Mouse (Mus musculus) spleen, adult 18-20 months (tissue): ENCODE measurements around the gene Clec2i.
"Not testable (repeated sequence)": the region's sequence is repeated elsewhere in the genome, so short reads cannot be mapped to it uniquely, and the experiment has no call there.

Experiments used
- DNase-seq, 2 experiments: peaks; one replicate each; pipeline ENCODE4 v3.0.0; 2022; ENCODE audit warnings: mixed read lengths in 2 of 2

Clec2i gene

GRCm38 (mm10) chr6:128887091-128887790, at the start of gene Clec2i:
Gene Clec2i, plus strand, starts transcription at chr6:128887588.
- peak; percentile 58 to 68 for DNase-seq

- DNase-seq = peak; percentile 76 to 84
These were observed 48.8 kb upstream of the Clec2i start for GRCm38 (mm10) chr6:128838342-128839265.

DNA sequence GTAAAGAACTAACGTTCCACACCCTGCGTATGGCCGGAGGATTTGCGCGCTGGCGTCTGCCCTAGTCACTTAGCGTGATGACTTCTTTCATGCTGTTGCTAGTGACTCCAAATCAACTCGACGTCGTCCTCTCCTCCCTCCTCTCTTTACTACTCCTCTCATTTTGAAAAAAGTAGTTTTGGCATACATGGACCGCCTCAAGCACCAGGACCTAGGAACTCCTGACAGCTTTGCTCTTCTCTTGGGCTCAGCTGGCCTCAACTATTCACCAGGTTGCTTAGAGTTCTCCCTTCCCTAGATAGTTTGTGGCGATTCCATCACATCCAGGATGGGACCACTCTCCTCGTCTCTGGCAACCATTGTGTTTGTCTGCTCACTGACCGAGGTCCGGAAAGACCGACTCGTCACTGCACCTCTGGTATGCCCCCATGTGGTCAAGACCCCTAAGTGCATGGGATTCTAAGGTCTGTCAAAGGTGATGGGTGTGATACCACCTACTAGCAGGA, 48.1 kb upstream of the Clec2i start:
- DNase-seq = peak; percentile 82 to 91

DNA sequence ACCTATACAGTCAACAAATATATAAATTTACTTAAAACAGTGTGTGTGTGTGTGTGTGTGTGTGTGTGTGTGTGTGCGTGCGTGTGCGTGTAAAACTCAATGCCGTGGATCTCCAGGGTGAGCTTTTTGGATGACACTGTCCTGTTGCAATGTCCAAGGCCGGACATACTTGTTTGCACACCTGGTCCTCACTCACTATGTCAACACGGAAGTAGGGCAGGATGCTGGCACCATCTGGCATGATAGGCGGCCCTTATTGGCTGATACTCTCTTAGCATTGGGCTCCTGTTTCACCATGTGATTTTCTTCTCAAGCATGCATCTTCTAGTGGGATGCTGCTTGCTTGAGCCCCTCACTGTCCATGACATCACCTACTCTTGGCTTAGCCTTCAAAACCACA, 47.5 kb upstream of the Clec2i start:
- no peak for DNase-seq

DNA sequence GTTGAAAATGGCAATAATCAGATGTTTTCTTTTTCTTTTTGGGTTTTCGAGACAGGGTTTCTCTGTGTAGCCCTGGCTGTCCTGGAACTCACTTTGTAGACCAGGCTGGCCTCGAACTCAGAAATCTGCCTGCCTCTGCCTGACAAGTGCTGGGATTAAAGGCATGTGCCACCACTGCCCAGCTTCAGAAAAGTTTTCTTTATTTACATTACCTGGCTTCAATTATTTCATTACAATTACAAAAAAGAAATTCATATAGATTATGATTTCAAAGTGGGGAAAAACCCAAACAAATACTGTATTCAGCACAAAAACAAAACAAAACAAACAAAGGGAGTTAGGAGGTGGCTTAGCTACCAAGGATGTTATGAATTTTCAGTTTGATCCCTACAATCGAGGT, 46.7 kb upstream of the Clec2i start:
- not testable (repeated sequence) for DNase-seq

GRCm38 (mm10) chr6:128841327-128842089, 45.9 kb upstream of the Clec2i start:
- no peak for DNase-seq

DNA sequence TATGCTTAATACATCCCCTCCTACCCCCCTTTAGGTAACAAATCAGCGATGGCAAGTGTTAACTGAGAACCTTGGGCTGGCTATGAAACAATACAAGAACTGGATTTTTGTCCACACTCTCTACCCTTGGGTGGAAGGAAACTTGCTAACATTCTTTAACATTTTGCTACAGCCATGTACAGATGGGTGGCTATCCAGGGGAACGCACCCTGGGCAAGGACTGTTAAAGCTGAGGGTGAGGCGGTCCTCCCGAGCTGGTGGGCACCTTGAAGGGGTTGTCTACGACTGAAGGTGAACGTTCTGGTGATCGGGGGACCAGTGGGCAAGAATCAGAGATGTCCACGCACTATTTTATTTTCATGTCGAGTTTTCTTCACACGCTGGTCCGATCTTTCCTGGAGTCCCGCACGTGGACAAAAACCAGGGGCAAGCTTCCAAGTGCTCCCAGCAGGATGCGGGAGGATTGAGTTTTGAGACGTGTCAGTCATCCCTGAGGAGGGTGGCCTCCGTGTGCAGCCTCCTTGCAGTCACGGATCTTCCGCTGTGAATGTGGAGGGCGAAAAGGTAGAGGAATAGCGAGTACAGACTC, 44.9 kb upstream of the Clec2i start:
- peak in 1 of 2 experiments; percentile 35 for DNase-seq

DNA sequence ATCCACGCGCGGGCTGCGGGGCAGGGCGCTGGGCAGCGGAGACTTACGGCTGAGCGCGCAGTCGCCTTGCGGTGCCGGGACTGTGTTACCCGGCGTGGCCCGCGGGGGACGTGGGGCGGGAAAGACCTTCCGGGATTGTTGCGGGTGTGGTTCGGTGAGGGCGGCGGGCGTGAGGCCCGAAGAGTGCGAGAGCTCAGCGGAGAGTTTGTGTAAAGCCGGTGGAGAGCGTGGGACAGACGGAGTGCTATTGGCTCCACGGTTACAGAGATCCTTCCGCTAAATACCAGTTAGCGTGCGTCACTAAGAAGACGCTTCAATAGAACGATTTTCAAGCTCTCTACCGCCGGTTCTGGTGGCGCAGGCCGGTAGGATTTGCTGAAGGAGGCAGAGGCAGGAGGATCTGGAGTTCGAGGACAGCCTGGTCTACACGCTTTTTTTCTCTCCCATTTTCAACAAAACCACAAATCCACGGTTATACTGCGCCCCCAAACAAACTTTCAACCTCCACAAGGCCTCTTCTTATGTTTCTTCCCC, 44.4 kb upstream of the Clec2i start:
- DNase-seq = peak; percentile 80 to 83

- DNase-seq = peak; percentile 63 to 77
These were observed 43.9 kb upstream of the Clec2i start for GRCm38 (mm10) chr6:128843479-128843992.

GRCm38 (mm10) chr6:128844131-128844530, 43.3 kb upstream of the Clec2i start:
- DNase-seq = no peak

GRCm38 (mm10) chr6:128844586-128845080, 42.8 kb upstream of the Clec2i start:
- DNase-seq = no peak

GRCm38 (mm10) chr6:128845319-128845979, 41.9 kb upstream of the Clec2i start:
- peak; percentile 72 to 87 for DNase-seq

GRCm38 (mm10) chr6:128845998-128846542, 41.3 kb upstream of the Clec2i start:
- no peak for DNase-seq

- no peak for DNase-seq
These were observed 40.0 kb upstream of the Clec2i start for GRCm38 (mm10) chr6:128847401-128847800.

DNA sequence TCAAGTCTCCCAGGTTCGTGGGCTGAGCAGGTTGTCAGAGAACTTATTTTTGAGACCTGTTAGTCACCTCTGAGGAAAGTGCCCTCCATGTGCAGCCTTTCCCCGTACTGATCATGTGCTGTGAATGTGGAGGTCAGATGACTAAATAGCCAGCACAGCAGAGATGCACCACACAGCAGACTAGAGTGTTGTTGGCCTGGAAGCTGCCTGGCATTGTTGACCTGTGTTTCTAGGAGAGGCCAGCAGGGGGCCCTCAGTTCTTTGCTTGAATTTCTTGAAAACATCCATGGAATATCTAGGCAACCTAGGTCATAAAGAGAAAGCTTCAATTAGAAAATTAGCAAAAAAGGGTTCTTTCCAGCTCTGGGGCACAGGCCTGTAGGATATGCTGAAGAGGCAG, 37.5 kb upstream of the Clec2i start:
- DNase-seq = no peak

GRCm38 (mm10) chr6:128850671-128851070, 36.7 kb upstream of the Clec2i start:
- no peak for DNase-seq

DNA sequence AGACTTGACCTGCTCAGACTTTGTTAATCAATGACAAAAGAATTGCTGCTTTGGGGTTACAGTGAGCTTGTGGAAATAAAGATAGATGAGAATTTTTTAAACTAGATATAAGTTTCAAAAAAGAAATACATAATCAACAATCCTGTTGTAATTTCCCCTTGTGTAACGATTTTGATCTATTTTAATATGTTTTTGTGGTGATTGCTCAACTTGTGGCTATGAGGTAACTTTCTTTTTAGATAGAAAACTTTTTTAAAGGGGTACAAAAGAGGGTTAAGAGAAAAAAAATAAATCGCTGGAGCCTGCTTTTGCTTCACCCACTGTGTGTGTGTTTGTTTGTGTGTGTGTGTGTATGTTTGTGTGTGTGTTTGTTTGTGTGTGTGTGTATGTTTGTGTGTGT, 36.2 kb upstream of the Clec2i start:
- no peak for DNase-seq

DNA sequence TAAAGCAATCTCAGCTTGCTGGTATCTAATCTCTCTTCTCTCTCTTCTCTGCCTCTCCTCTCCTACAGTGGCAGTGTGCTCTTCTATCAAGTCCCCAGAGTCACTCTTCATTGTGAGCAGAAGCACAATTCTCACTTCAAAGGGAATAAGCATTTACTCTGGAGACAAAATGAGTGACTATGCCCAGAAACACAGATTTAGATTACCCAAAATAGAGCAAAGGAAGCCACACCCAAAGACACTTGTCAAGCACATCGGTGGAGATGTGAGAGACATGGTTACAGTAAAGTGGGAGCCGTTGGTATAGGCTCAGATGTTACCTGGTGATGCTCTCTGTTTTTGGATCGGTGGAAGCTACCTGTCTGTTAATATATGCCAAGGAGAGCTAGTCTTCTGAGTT, 34.6 kb upstream of the Clec2i start:
- DNase-seq = no peak

GRCm38 (mm10) chr6:128854024-128854820, 33.2 kb upstream of the Clec2i start:
- DNase-seq = peak; percentile 52 to 82

GRCm38 (mm10) chr6:128854895-128855294, 32.5 kb upstream of the Clec2i start:
- no peak for DNase-seq
